9 mouse cellular contexts compared by ENCODE assay signal in the genomic region with DNA sequence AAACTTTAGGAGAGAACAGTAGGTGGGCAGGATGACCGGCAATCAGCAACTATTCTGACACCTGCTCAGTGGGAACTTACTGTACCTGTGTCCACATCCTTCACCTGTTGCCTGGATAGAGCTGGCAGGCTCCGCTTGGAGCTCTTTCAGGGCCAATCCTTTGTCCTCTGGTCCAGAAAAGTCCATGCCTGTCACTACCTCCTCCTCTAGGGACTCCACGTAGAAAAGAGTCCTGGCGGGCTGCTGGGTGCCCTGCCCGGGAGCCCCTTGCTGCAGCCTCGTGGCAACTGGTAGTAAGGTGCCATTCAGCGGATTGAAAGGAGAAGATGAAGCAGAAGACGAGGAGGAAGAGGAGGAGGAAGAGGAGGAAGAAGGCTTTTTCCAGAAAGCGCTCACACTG. TPM values are rescaled to one million over a fixed set of nuclear protein-coding genes. Genes with fewer than 3 reads are reported as not detected.
DNase-seq lines count a peak whose midpoint lies in the region; ATAC-seq and TF ChIP-seq lines count a peak whose summit lies in the region.
"Had no signal": no experiment of that assay in that cellular context is flagged by ENCODE, and none has a peak within 500 bp of the region (broad histone marks: within the 10 kb centered on the region; RNA-seq: fewer than 3 reads in every experiment).

No protein-coding gene starts in this region.

- intact Hi-C loops in heart, postnatal 25 days (cut with DNase I), result no loop called here
- intact Hi-C loops in gastrocnemius, postnatal 36 days (cut with DNase I), result no loop called here

- no peaks in the 10 kb centered on the region for H3K79me2 ChIP-seq in C2C12 (ENCODE audit: control insufficient read depth, insufficient read depth)

- H3K79me3 ChIP-seq in C2C12 (ENCODE audit: low read depth), result no peaks in the 10 kb centered on the region

- no peak for TF ChIP-seq POLR2A in limb, embryonic 14.5 days (IDR thresholded peaks at IDR 0.05; ENCODE audit: borderline replicate concordance, extremely low read depth, insufficient read depth, insufficient read length)

- H3K4me2 ChIP-seq in heart, embryonic 11.5 days, result peak overlapping the region; percentile 85
- H3K4me2 ChIP-seq in limb, embryonic 14.5 days (replicated peaks; ENCODE audit: low read depth, low read length, severe bottlenecking), result peak overlapping the region; percentile 68

- ATAC-seq in heart, embryonic 11.5 days (replicated peaks; ENCODE audit: insufficient number of reproducible peaks, low FRiP score, low TSS enrichment), result no peak
- ATAC-seq in limb, embryonic 14.5 days (ENCODE audit: low FRiP score, low read depth), result no peak

- no peaks in the 10 kb centered on the region for H3K36me3 ChIP-seq in heart, embryonic 11.5 days (ENCODE audit: control insufficient read depth, insufficient read depth, low read length)
- H3K36me3 ChIP-seq in C2C12 (ENCODE audit: control insufficient read depth, insufficient read depth), result no peaks in the 10 kb centered on the region
- H3K36me3 ChIP-seq in forebrain, embryonic 10.5 days (replicated peaks), result no peaks in the 10 kb centered on the region
- H3K36me3 ChIP-seq in limb, embryonic 14.5 days (ENCODE audit: control insufficient read depth, insufficient read depth, low read length), result no peaks in the 10 kb centered on the region

- H3K27ac ChIP-seq in heart, embryonic 11.5 days (ENCODE audit: low read depth, low read length), result no peak overlapping the region
- H3K27ac ChIP-seq in forebrain, embryonic 10.5 days, result peak overlapping the region; percentile 72
- no peak overlapping the region for H3K27ac ChIP-seq in limb, embryonic 14.5 days (replicated peaks; ENCODE audit: low read depth, low read length)

- H3K4me3 ChIP-seq in heart, embryonic 11.5 days (ENCODE audit: low read depth, low read length), result peak overlapping the region; percentile 51
- peak overlapping the region; percentile 23 for H3K4me3 ChIP-seq in C2C12 (ENCODE audit: insufficient read depth, poor library complexity, severe bottlenecking)
- peak overlapping the region; percentile 65 for H3K4me3 ChIP-seq in forebrain, embryonic 10.5 days
- H3K4me3 ChIP-seq in limb, embryonic 14.5 days (replicated peaks; ENCODE audit: low read length), result peak overlapping the region; percentile 40

- no peaks in the 10 kb centered on the region for H3K4me1 ChIP-seq in heart, embryonic 11.5 days (ENCODE audit: control insufficient read depth, insufficient read depth, low read length)
- peaks cover 17% of the 10 kb centered on the region for H3K4me1 ChIP-seq in forebrain, embryonic 10.5 days
- H3K4me1 ChIP-seq in limb, embryonic 14.5 days (ENCODE audit: control insufficient read depth, insufficient read depth, low read length), result no peaks in the 10 kb centered on the region

- H3K9ac ChIP-seq in heart, embryonic 11.5 days (ENCODE audit: low read depth, low read length), result no peak overlapping the region; the same call in 1 of the 2 replicates
- peak overlapping the region; percentile 40 for H3K9ac ChIP-seq in limb, embryonic 14.5 days (ENCODE audit: low read depth, low read length, severe bottlenecking)

- no peaks in the 10 kb centered on the region for H3K9me3 ChIP-seq in heart, embryonic 11.5 days (replicated peaks; ENCODE audit: control insufficient read depth, low read length)
- no peaks in the 10 kb centered on the region for H3K9me3 ChIP-seq in forebrain, embryonic 10.5 days
- no peaks in the 10 kb centered on the region for H3K9me3 ChIP-seq in limb, embryonic 14.5 days (ENCODE audit: control insufficient read depth, low read length)

- no peak for DNase-seq in heart, postnatal 25 days (ENCODE audit: low spot score)
- no peak for DNase-seq in forebrain, embryonic 10.5 days (ENCODE audit: extremely low spot score, low spot score)
- no peak for DNase-seq in limb, embryonic 14.5 days (ENCODE audit: low spot score)
- DNase-seq in right cerebral cortex, adult 18-20 months, result no peak
- no peak for DNase-seq in gastrocnemius, postnatal 36 days
- no peak for DNase-seq in adrenal gland, adult 2 months

- peaks cover 6% of the 10 kb centered on the region for H3K27me3 ChIP-seq in heart, embryonic 11.5 days (ENCODE audit: control insufficient read depth, insufficient read depth, low read length)
- H3K27me3 ChIP-seq in C2C12 (ENCODE audit: control insufficient read depth, insufficient read depth, insufficient read length), result no peaks in the 10 kb centered on the region
- H3K27me3 ChIP-seq in forebrain, embryonic 10.5 days (ENCODE audit: poor library complexity, severe bottlenecking), result peaks cover 31% of the 10 kb centered on the region
- peaks cover 20% of the 10 kb centered on the region for H3K27me3 ChIP-seq in limb, embryonic 14.5 days (ENCODE audit: control insufficient read depth, insufficient read depth, low read length)
- H3K27me3 ChIP-seq: CH12.LX had no signal

- no peak overlapping the region for H3ac ChIP-seq in C2C12 (ENCODE audit: control insufficient read depth, insufficient read length, low read depth)

- 11% methylated on average over 9 of the region's 9 CpGs for WGBS in heart, embryonic 11.5 days (ENCODE audit: insufficient replicate concordance)
- 5% methylated on average over 9 of the region's 9 CpGs for WGBS in forebrain, embryonic 10.5 days
- whole genome bisulfite sequencing in limb, embryonic 14.5 days, result 7% methylated on average over 9 of the region's 9 CpGs

- TF ChIP-seq CTCF in C2C12 (IDR thresholded peaks at IDR 0.05; ENCODE audit: control insufficient read depth, insufficient read depth, insufficient read length), result no peak

TF ChIP-seq in C2C12, 6 proteins besides CTCF, POLR2A, EP300 and RAD21:
- TF ChIP-seq FOSL1 (IDR thresholded peaks at IDR 0.05; ENCODE audit: insufficient read depth, low read length, poor library complexity, severe bottlenecking) (no peak), MYOD1 (IDR thresholded peaks at IDR 0.05; ENCODE audit: control insufficient read depth, insufficient read length, low read depth) (no peak)
TF ChIP-seq in C2C12: peak in this region for 0.

RNA-seq across cellular contexts. Expression of gene Klhl1, which starts 1.2 kb away (rescaled TPM):
- not detected in 2 replicates for polyA plus RNA-seq in heart, embryonic 11.5 days (2014; fragmentation: Nextera tagmentation; extraction: Ambion mirVana)
- total RNA-seq in heart, postnatal 25 days (2021), result not detected
- 0.02 TPM for polyA plus RNA-seq in C2C12 (2012; fragmentation: generic; extraction: Trizol)
- polyA plus RNA-seq in forebrain, embryonic 10.5 days (2016; fragmentation: Nextera tagmentation; extraction: Ambion mirVana), result 0.05 and 0.06 TPM in 2 replicates
- 0.14 and 0.19 TPM in 2 replicates for polyA plus RNA-seq in limb, embryonic 14.5 days (2012; rRNA removed)
- 0.12 and 0.32 TPM in 2 replicates for polyA plus RNA-seq in limb, embryonic 14.5 days (2014; fragmentation: Nextera tagmentation; extraction: Ambion mirVana)
- total RNA-seq in gastrocnemius, postnatal 36 days (2021), result not detected
- total RNA-seq in adrenal gland, adult 2 months (2021), result not detected
- polyA plus RNA-seq in adrenal gland, adult 2 months (2012; rRNA removed), result not detected in 2 replicates
- total RNA-seq: CH12.LX had no signal
